Mouse (Mus musculus) kidney, adult 8-10 months (tissue): ENCODE data around the gene Rbpj.
"Not testable (repeated sequence)": the region's sequence is repeated elsewhere in the genome, so short reads cannot be mapped to it uniquely, and the experiment has no call there.

Source experiments
- DNase-seq, 2 experiments: peaks; one replicate each; pipeline ENCODE4 v3.0.0; 2022

Gene Rbpj

GRCm38 (mm10) chr5:53599116-53599515 is 133.2 kb downstream of the Rbpj start:
- no peak for DNase-seq

- DNase-seq = no peak
Observed at GRCm38 (mm10) chr5:53602194-53602593, 136.2 kb downstream of the Rbpj start.

GRCm38 (mm10) chr5:53605450-53605849 is 139.5 kb downstream of the Rbpj start:
- no peak for DNase-seq

DNA sequence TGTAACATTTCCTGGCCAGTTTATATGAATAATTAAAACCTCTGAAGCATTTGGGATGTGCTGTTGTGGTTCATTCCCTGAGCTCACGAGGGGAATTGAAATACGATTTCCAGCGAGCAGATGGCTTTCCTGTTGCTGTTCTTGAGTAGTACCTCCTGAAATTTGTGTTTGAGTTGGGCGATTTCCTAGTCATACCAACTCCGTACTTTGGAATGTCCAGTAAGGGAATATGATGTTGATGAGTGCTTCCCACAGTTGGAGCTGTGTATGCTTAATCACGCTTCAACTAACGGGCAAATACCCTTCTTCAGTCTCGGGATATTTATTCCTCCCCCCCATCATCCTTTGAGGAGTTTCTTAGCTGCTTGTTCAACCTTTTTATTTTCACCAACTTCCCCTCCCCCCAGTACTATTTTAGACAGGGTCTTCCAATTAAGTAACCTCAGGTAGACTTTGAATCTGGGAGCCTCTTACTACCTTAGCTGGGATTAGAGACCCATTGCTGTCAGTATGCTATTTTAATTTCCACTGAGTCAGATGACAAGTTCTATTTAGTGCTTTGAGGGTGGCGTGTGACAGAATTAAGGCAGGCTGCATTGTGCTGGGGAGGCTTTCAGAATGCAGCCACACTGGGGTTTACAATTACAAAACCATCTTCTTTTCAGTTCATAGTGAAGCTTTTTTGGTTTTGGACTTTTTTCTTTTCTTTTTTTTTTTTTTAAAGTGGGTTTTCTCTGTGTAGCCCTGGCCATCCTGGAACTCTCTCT is 141.5 kb downstream of the Rbpj start:
- DNase-seq = no peak

GRCm38 (mm10) chr5:53618844-53619243 is 152.9 kb downstream of the Rbpj start:
- DNase-seq = no peak

GRCm38 (mm10) chr5:53632026-53632425 is 166.1 kb downstream of the Rbpj start:
- no peak for DNase-seq

DNA sequence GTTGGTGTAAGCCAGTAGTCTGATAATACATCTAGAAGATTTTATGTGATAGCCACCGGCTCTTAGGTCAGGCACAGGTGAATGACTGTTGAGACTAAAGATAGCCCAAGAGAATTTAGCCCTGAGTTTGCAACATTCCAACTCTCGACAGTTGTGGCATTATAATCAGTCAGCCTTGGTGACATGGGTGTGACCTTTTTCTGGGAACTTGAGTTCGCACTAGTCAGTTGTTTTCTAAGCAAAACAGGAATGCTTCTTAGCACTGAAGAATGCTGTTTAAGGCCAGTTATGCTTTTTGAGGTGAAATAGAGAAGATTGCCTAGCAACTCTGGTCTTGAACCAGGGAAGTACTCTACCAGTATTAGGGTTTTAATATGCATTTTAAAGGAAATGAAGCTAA is 170.8 kb downstream of the Rbpj start:
- DNase-seq = no peak

DNA sequence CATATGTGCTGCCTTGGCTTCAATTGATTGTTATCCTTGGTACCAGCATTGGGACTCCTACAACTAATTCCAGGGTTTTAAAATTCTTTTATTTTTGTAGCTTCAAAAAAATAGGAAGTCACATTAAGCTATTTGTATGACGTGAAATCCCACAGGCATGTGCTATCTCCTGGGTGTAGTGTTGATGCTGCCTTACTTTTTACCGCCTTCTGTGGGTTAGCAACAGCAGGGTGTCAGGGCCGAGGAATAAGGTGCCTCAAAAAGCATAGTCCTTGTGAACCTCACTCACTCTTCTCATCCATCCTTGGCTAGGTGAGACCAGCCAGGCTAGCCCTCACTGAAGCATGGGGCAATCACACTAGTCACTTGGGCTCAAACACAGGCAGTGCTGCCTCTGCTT is 171.3 kb downstream of the Rbpj start:
- no peak for DNase-seq

DNA sequence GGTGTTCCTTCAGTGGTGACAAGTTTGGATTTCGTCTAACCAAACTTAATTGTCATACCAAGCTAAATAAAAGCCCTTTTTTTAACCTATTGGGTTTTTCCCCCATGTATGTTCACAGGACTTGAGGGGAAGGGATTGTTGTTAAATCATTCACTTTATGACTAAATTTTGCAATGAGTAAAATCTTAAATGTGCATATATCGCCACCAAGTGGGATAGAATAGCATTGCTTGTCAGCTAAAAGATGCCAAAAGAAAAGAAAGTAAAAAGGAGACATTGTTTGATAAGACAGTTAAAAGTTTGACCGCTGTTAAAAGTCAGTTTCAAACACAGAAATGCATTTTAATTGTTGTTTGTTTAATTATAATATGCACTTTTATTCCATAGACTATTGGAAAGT is 172.7 kb downstream of the Rbpj start:
- DNase-seq = no peak

- no peak for DNase-seq
Observed at GRCm38 (mm10) chr5:53646669-53647068, 180.7 kb downstream of the Rbpj start.

DNA sequence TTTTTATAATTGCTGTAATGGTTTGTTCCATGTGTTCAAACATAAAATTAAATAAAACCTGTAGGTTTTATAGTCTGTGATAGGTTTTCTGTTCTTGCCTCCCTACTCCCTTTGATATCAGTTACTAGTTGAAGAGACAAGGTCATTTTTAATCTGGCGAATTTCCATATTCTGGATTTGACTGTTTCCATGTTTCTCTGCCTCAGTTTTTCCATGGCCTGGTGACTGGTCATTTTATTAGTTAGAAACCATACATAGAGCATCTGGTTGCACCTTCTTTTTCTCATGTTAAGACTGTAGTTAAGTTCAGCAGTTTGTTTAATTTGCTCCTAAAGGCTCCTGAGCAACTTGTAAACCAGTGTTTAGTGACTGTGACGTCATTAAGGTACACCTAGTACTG is 181.4 kb downstream of the Rbpj start:
- no peak for DNase-seq

DNA sequence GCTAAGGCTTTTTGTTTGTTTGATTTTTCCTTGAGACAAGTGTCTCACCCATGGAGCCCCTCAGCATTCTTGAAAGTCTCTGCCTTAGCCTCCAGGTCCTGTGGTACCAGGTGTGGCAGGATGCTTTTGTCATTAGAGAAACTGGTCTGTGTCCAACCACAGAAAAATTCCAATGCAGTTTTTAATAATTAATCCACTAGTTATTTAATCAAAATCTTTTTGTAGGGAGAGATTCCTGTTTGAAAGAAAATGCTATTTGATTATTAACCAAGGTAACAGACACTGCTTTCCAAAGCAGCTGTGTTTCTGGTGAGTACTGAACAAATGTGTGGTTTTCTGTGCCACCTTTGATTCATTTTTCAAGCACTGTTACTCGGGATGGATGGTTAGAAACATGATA is 190.6 kb downstream of the Rbpj start:
- DNase-seq = peak in 1 of 2 experiments; percentile 30

DNA sequence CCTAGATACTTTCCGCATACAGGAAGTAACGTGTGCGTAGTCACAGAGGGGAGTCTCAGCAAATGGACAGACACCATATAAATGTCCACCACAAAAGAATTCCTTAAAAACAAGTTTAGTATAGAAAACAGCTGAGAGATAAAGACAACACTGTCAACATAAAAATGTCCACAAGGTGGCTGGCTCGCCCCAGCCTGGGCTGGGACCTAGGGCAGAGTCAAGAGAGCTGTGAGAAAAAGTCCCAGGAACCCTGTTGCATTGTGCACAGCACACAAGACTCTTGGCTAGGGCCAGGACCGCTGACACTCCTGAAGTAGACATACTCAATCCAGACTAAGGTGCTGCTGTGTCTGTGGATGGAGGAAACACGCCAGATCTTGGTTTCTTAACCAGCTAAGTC is 192.0 kb downstream of the Rbpj start:
- DNase-seq = peak; percentile 18 to 39

GRCm38 (mm10) chr5:53661508-53661907 is 195.6 kb downstream of the Rbpj start:
- no peak for DNase-seq

- no peak for DNase-seq
Observed at GRCm38 (mm10) chr5:53662413-53662812, 196.5 kb downstream of the Rbpj start.

GRCm38 (mm10) chr5:53663665-53664064 is 197.7 kb downstream of the Rbpj start:
- no peak for DNase-seq

GRCm38 (mm10) chr5:53668021-53668420 is 202.1 kb downstream of the Rbpj start:
- no peak for DNase-seq

- no peak for DNase-seq
Observed at GRCm38 (mm10) chr5:53670321-53670938, 204.5 kb downstream of the Rbpj start.

DNA sequence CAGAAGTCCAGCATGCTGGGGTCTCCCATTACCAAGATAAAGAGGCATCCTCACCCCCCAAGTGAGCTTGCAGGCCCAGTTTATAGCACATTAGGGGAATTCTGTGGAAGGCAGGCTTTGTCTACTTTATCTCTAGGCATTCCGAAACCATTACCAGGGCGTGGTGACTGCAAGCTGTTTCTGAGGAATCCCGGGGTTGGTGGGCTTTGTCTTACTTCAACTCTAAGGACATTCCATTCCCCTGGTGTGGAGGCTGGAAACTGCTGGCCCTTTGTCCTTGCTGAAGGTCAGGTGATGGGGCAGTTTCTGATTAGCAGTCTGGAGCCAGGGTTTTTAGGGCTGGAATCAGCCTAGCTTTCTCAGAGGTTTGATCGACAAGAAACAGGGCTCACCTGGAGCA is 205.6 kb downstream of the Rbpj start:
- DNase-seq = no peak

DNA sequence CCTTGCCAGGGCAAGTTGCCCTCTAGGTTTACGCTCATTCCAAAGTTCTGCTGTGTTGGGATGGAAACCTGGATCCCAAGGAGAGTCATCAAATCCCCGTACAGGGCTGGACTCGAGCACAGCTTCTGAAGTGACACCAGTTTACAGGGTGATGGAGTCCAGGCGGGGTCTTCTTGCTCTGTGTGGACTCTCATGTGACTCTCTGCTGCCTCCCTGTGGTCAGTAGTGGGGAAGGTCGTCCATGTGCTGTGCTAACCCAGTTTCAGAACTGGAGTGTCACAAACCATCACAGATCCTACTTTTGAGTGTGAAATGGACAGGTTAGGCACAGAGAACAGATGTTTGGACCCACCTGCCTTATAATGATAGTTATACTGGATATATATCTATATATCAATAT is 206.4 kb downstream of the Rbpj start:
- peak; percentile 47 to 74 for DNase-seq

DNA sequence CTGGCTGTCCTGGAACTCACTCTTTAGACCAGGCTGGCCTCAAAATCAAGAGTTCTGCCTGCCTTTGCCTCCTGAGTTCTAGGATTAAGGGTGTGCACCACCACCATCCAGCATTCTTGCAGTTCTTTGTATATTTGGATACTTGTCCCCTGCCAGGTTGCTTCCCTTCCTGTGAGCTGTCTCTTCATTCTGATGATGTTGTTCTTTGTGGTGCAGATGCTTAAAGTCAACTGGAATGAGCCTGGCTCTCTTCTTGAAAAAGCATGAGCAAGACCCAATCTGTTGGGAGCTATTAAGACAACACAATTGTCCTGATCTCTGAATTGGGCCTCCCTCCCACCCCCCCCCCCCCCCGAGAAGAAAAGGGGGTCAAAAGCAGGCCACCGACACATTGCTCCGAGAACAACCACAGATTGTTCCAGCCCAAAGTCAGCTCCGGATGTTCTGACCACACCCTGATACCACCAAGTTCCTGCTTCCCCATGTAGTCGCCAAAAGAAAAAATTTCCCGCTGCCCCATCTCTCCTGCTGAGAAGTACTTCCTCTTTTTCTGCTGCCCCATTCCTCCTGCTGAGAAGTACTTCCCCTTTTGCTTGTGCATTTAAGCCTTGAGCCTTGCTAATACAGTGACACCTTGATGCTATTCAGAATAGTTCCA is 207.7 kb downstream of the Rbpj start:
- not testable (repeated sequence) for DNase-seq

- DNase-seq = no peak
Observed at GRCm38 (mm10) chr5:53676671-53677070, 210.7 kb downstream of the Rbpj start.

DNA sequence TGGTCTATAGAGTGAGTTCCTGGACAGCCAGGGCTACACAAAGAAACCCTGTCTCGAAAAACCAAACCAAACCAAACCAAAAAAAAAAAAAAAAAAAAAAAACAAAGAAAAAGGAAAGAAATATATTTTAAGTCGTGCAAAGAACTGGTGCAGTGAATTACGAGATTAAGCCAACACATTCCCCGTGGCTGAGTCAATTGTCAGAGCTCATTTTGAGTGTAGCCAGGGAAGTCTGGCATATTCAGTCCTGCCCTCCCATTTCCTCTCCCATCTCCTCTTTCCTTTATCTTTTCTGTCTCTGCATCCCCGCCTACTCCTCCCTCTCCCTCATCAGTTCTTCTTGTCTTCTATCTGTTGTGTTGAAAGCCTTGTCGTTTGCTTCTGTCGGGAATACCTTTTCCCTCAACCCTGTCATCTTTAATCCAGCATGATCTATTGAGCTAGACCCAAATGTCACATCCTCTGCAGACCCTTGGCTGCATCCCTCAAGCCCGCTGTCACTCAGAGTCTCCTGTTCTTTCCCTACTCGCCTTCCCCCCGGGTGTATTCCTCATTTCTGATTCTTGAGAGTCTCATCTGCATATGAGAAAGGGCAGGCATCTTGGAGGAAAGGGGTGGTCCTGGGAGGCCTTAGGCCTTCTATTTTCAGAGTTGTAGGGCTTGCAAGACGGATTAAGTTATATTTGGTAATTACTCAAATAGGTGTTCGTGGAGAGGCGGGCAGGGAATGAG is 212.2 kb downstream of the Rbpj start:
- DNase-seq = no peak
